Mouse (Mus musculus): ENCODE data around the gene Spint1. TPM values are rescaled to one million over a fixed set of nuclear protein-coding genes. Genes with fewer than 3 reads are reported as not detected.

Spint1 gene
- total RNA-seq (2021), result 1 to 10 TPM; 1.6 to 2.1 TPM
- long read RNA-seq, experiment 1, partial matches to known transcripts, result 0 of 1 reads
- long read RNA-seq, experiment 1, other reads (novel, unspliced or antisense), result 0 of 1 reads
- long read RNA-seq, experiment 2, partial matches to known transcripts, result 0 of 5 reads
- long read RNA-seq, experiment 2, other reads (novel, unspliced or antisense), result 0 of 5 reads

DNA sequence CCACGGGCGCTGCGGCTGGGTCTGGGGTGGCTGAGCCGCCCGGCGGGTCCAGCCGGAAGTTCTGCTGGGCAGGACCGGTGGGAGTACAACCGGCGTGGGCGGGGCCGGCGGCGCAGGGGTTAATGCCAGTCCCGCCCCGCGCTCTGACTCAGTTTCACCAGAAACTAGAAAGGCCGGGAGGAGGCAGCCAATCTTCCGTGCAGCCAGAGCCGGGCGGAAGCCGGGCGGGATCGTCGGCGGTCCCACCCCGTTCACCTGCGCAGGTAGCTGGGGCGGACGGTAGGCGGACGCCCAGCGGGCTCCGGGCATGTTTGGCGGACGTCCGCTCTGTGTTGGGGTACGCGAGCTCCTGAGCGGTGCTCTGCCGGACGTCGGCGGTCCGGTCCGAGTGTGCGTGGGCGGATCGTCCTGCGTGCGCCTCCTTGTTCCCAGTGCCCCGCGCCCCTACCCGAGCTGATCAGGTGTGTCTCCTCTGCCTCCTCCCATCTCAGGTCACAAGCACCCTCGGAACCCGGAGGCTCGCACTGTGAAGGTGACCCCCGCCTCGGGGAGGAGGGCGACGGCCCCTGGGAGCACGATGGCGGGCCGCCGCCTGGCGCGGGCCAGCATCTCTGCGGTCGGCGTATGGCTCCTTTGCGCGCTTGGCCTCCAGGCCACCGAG lies at the start of gene Spint1:
Gene Spint1, plus strand, starts transcription at position 153 of the 661 bp plus-strand sequence.
- DNase-seq (ENCODE audit: low spot score in 2 of 2), result peak in 1 of 2 experiments; percentile 30

DNA sequence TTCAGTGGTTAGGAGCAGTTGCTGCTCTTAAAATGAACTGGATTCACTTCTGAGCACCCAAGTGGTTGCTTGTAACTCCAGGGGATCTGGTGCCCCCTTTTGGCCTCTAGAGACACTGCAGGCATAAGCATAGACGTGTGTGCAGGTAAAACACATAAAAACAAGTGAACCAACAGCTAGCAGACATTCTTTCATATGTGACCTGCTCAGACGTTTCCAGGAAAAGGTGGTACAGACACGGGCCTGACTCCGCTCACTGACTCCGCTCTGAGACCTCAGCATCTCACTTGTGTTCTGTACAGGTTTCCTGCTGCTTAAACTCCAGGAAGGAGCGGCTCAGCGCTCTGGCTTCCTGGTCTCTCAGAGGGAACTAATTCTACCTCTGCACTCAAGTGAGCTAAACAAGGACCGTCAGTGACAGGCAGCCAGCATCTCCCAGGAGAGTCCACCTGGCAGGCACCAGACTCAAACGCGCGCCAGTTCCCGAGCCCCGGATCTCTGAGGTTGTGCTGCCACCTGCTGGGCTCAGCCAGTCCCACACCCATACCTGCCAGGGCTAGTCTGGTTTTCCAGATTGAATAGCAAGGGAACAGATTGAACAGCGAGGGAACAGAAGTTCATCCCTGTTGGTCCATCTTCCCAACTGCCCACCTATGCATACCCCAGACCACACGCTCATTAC lies 48.0 kb upstream of the Spint1 start:
- DNase-seq (ENCODE audit: low spot score in 2 of 2), result peak; percentile 87 to 91

DNA sequence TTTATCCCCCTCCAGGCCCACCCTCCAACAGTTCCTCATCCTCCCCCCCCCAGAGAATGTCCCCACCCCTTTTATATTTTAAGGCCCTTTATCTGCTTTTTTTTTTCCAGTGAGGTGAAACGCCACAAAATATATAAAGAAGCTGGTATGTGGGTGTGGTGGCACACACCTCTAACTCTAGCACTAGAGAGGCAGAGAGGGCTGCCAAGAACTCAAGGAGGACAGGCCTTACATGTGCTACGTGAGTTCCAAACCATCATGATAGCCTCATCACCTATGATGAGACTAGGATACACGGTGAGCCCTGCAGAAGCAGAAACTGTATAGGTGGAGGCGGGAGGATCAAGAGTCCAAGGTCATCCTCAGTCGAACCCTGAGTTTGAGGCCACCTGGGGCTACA lies 46.2 kb upstream of the Spint1 start:
- no peak for DNase-seq (ENCODE audit: low spot score in 2 of 2)

DNA sequence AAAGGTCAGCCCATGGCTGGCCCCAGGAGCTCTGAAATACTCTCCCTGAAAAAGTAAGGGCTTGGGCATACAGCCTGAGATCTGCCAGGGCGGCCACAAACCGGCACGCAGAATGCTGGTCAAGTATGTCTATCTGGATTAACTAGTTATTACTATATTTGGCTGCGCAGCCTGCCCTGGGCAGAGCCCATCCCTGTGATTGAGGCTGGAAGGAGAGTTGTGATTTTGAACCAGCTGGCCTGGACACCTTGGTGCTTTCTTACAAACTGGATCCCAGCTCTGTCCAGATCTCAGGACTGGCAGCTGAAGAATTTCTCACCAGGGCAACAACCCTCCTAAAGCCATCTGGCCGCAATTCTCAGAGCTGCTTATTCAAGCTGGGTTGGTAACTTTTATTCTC lies 43.0 kb upstream of the Spint1 start:
- no peak for DNase-seq (ENCODE audit: low spot score in 2 of 2)

DNA sequence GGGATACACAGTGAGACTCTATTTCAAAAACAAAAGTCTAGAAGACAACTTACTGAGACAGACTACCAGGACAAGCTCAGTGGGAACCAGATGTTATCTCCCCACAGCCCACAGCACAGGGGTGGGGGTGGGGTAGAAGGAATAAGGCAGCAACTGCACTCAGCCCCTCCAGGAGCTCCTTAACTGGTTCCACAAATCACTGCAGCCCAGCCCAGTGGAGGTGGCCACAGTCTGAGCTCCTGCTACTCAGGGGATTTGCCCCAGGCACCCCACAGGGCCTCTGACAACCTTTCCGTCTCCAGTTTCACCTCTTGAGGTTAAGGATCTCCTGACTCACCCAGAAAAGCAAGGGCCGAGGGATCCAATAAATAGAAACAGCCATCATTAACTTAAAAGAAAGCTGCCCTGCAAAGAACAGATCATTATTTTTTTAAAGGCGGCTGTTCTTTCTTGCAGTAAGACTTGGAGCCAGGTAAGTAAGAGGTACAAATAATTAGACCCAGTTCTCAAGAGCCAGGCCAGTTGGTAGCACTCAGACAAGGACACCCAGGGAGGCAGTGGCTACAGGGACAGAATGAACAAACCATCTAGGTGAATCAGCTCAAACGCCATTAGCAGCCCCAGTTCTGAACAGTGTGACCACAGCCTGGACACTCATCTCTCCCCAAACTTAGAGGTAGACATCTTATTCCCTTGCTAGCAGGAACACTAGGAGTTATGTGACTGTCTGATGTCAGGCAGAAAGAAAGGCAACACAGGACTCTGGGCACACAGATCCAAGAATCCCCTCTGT lies 40.6 kb upstream of the Spint1 start:
- DNase-seq (ENCODE audit: low spot score in 2 of 2), result no peak

DNA sequence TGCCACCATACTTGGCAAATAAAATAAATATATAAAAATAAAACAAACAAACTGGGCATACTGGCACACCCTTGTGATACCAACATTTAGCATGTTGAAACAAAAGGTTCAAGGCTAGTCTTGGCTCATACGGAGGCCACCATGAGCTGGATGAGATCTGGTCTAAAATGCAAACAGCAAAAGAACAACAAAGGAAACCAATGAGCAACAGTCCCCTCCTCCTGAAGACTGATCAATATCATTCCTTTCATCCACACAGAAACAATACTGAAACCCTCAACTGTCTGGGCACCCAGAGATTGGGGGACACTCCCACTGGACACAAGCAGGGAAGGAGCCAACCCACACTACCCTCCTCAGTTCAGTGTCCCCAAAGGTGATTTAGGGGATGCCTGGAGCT lies 39.7 kb upstream of the Spint1 start:
- no peak for DNase-seq (ENCODE audit: low spot score in 2 of 2)

DNA sequence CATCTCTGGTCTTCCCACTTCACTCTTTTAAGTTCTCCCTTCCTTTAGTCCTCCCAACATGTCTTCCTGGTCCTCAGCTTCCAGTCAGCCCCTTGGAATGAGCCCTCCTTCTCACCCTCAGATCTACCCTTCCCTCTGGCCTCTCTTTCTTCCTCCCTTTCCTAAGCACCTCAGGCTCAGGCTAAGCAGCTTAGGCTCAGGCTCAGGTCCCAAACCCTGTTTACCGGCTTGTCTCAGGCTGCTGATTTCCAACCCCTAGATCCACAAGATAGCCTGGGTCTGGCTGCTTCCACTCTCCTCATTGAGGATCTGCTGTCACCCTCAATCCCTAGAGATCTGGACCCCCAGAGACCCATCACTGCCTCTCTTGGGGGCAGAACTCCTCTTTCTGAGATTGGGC lies 39.1 kb upstream of the Spint1 start:
- no peak for DNase-seq (ENCODE audit: low spot score in 2 of 2)

DNA sequence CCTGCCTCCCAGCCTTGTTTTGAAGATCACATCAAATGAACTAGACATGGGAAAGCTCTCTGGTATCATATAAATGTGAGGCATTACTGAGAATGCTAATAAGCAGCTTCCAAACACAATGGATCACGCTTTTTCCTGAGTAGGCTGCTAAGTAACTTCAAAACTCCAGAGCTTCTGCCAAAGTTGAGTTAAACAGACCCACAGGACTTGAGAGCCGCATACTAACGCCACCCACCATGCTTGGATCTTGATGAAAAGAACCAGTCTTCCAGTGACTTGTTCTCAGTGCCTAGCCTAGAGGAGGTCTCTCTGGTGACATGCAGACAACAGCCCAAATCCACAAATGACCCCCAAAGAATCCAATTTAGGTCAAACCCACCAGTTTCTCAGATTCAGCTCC lies 38.2 kb upstream of the Spint1 start:
- DNase-seq (ENCODE audit: low spot score in 2 of 2), result no peak

DNA sequence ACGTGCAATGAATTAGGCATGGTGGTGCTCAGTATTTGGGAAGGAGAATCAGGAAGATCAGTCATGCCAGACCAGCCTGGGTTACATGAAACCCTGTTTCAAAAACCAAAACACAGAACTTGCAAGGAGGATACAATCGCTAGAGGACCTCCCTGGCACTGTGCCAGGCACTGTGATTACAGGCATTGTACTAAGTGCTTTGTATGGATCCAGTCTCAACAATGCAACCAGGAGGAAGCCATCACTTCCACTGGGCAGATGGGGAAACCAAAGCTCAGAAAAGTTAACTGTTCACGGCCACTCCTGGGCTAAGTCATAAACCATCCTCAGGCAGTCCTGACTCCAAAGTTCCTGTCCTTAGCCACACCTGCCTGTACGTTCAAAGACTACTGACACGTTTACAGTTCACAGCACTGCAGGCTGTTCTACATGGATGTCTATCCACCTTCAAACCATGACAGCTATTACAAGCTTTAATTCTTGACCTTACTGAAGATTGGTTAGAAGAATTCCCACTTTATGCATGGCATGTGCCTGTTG lies 34.2 kb upstream of the Spint1 start:
- peak in 1 of 2 experiments; percentile 39 for DNase-seq (ENCODE audit: low spot score in 2 of 2)

DNA sequence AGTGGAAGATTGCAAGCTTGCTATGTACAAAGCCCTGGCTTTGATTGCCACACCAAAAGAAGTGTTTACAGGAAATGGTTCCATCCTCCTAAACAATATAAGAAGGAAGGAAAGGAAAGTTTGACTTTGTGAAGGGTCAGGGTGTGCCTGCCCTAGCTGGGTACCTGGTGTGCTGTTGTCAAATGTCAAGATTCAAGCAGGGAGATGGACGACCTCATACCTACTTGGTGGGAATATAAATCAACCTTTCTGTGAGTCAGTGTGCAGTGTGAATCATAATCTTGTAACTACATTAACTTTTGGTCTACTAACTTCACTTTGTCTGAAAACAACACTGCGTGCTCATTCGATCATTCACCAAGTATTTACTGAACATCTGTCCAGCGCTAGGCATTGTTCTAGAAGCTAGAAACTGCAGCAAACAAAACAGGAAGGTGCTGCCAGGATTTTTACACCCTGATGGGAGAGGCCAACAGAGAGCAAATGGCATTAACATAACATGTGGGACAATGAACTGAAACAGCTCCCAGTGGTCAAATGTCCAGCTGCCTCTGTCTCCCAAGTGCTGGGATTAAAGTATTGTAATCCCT lies 33.2 kb upstream of the Spint1 start:
- no peak for DNase-seq (ENCODE audit: low spot score in 2 of 2)

DNA sequence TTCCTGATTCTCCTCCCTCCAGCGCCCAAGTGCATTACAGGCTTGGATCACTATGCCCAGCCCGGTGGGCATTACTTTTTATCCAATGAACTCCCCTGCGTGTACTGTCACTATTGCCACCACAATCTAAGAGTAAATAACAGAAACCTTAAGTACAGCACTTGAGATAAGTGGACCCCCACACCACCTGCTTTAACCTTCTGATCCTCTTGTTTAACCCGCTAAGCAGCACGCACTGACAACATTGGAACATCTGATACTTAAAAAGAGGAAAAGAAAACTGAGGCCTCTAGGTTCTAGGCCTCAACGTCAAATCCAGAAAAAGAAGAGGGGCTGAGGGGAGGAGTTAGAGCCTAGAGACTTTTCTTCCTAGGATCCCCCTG lies 29.2 kb upstream of the Spint1 start:
- DNase-seq (ENCODE audit: low spot score in 2 of 2), result no peak

DNA sequence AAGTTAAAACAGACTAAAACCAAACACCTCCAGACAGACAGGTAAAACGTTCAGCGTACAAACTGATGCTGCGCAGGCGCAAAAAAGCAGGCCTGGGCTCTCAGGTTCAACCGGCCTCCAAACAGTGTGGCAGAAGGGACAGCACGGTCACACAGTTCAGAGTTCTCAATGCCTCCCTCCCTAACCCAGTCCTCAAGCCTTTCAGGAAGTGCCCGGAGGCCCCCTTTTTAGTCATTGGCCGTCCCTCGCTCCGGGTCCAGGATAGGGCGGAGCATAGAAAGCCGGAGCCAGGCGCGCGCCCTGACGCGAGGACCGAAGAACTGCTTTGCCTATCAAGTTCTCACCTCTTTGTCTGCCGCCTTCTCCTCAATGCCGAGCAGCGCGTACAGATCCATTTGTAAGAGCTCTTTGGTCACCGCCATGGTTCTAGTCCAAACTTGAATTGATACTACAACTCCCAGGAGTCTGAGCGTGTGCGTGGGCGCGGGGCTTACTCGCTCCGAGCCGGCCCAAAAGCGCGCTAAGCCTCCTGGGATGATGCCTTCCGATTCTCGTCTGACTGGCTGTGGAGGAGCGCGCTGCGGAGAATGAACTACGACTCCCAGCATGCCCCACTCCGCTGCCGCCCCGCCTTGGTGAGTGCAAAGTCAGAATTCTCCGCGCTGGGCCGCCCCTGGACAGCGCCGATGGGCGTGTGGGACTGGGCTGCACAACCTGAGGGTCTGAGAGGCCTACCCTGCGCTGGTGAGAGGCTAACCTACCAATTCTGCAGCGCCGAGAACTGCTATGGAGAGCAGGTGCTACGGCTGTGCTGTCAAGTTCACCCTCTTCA lies 28.6 kb upstream of the Spint1 start, which contains the start of the genes Zfyve19 and Dnajc17:
Gene Zfyve19, plus strand, starts transcription at position 274 of the 832 bp plus-strand sequence.
Gene Dnajc17, minus strand, starts transcription at position 452 of the 832 bp plus-strand sequence.
- peak; percentile 84 to 88 for DNase-seq (ENCODE audit: low spot score in 2 of 2)

DNA sequence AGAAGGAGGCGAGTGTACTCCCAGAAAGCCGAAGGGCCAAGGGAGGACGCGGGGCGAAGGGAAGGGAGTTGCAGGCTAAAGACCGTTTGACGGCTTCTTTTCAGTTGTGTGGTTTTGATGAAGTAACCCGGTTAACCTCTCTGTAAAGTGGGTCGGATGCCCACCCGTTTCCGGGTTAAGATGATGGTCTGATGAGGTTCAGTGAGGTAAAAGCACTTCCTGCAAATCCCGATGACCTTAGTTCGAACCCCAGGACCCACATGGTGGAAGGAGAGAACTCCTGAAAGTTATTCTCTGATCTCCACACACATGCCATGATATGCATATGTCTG lies 28.0 kb upstream of the Spint1 start:
- DNase-seq (ENCODE audit: low spot score in 2 of 2), result no peak

DNA sequence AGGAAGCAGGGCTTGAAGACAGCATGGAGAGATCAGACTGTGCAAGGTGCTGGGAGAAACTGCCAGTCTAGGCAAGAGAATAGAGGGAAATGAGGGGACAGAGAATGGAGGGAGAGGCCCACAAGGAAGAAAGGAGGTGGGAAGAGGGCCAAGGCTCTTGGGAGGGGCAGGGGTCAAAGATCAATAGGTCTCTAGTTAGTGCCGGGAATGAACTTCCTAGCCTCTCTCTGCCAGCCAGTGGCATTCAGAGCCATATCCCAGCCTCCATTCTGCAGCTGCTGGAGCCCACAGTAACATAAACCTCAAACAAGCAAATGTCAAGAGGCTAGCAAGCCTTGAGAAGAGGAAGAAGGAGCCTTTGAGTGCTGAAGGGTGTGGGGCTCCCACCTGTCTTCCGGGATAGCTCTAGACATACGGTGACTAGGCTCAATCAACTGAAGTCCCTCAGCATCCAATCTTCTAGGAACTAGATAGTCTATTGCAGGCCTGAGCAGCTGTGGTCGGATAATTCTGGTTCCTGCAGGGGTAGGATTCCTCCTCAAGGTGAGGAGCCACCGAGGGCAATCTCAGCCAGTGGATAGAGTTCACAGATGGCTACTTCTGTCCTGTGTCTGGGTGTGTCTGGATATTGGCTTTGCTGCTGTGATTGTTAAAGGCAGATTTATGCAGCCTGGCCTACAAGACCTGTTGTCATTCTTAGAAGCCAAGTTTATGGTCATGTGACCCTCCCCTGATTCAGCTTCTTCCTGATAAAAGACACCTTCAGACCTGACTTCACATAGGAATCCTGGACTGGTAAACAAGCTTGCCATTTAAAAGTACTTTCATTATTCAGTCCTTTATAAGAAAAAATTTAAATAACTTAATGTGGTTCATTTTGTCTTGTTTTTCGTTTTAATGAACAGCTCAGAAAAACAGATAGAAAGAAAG lies 7.1 kb upstream of the Spint1 start, which contains the start of gene Ppp1r14d:
Gene Ppp1r14d, minus strand, starts transcription at position 132 of the 930 bp plus-strand sequence.
- no peak for DNase-seq (ENCODE audit: low spot score in 2 of 2)

DNA sequence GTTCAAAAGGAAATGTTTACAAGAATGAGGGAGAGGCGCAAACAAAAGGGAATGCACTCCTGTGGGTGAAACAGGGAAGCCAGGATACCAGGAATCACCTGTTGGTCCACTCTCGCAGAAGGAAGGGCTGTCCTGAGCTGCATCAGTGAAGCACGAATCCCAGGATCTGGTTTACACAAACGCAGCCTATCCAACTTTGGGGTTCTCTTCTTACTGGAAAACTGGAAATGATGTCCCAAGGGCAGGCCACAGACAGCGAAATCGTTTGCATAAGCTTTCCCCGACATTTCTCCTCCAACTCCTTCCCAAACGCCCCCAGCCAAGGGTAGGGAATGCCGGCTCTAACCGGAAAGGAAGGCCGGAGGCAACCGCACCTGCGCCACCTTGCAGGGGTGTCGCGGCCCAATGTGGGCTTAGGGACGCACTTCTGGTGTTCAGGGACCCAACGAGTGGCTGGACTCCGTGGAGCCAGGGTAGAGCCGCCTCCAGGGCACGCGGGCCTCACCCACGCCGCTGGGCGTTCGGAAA lies 416 bp upstream of the Spint1 start:
- no peak for DNase-seq (ENCODE audit: low spot score in 2 of 2)

DNA sequence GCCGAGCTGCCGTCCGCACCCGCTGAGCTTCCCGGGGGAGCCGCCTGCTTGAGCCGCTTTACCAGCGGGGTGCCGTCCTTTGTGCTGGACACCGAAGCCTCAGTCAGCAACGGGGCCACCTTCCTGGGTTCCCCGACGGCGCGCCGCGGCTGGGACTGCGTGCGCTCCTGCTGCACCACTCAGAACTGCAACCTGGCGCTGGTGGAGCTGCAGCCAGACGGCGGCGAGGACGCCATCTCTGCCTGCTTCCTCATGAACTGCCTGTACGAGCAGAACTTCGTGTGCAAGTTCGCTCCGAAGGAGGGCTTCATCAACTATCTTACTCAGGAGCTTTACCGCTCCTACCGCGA lies 684 bp downstream of the Spint1 start:
- peak in 1 of 2 experiments; percentile 17 for DNase-seq (ENCODE audit: low spot score in 2 of 2)

DNA sequence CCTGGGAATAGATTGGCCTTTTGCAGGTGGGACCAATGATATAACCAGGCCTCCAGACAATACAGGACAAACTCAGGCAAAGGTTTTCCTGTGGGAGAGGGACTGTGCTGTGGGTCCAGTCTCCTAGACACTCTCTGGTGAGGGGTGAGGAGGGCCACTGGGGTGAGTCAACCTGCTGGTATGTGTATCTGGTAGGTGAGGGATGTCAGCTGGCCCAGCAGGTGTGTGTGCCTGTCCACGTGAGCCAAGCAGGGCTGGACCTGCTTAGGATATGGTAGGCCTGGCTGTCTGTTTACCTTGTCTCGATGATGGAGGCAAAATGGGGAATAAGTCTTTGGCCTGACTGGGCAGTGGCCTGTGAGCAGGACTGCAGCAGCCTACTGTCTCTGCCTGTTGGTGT lies 1.5 kb downstream of the Spint1 start:
- no peak for DNase-seq (ENCODE audit: low spot score in 2 of 2)

DNA sequence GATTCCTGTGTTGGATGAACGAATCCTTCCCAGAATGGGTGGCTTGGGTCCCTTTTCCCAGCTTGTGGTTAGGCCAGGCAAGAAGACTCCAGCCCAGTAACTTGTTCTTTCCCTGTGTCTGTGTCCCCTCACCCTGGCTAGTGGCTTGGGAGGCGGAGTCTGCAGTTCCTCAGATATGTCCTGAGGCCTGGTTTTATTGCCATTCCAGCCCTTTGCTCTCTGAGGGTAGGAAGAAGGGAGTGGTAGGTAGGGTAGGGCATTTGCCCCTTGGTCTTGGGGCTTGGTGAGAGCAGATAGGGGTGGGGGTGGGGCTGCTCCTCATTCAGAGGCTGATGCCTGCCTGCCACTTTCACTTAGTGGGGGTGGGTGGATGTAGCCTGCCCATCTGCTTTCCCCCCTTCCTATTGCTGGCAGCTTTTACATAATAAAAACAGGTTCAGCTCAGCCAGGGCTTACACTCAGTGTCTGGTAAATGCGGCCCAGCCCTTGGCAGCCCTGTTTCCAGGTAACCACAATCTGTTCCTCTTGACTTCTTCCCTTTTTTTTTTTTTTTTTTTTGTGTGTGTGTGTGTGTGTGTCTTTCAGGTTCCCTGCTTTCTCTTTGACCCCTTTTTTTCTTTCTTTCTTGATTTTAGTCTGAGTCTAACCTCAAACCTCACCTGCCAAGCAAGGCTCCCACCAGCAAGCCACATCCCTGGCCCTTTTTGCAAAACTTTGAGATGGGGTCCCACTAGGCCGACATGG lies 3.1 kb downstream of the Spint1 start:
- DNase-seq (ENCODE audit: low spot score in 2 of 2), result no peak

Measured in adrenal gland, adult 18-20 months (tissue).